8 mouse cellular contexts compared by ENCODE assay signal in the genomic region with DNA sequence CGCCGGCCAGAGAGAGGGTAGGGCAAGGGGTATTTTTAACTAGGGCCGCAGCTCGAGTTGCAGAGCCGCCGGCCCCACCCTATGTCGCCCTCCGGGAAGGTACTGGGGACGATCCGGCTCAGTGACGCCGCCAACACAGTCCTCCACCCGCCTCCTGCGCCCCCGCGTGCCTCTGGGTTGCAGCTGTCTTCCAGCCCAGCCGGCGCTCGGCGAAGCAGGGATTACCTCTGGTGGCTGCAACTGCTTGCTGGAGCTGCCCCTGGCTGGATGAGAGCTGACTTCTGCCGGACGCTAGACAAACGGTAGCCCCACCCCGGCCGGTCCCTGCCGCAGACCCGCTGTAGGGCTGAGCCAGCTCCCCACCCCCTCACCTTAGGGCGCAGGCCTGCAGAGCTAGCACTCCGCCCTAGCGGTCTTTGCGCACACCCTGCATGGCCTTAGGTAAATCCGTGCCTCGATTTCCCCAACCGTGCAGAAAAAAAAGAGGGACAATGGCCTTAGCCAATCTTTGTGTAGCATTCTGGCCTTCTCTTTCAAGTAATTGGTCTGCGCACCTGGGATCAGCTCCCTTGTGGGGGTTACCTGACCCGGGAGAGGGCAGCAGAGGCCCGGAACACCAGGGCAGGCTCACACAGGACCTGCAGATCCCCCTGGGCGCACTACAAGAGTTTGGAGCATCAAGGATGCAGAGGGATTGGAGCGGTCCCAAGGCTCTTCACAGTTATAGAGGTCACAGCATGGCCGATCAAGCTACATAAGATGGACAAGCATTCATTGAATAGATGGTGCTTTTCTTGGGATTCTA. TPM values are rescaled to one million over a fixed set of nuclear protein-coding genes. Genes with fewer than 3 reads are reported as not detected.
DNase-seq lines count a peak whose midpoint lies in the region; ATAC-seq and TF ChIP-seq lines count a peak whose summit lies in the region.

A gene (minus strand): TSS at position 387 of the 805 bp plus-strand sequence.

- peaks cover 88% of the 10 kb centered on the region for H3K4me1 ChIP-seq in G1E (ENCODE audit: insufficient read depth, low read depth, low read length)
- peaks cover 35% of the 10 kb centered on the region for H3K4me1 ChIP-seq in hindbrain, embryonic 10.5 days (replicated peaks)

- peak within 1 kb of the TSS; percentile 85 for H3K27ac ChIP-seq in hindbrain, embryonic 10.5 days

- DNase-seq in G1E (ENCODE audit: low spot score): peak; percentile 74
- DNase-seq in cerebellum, adult 9-10 months: peak; percentile 60
- peak in 1 of 2 experiments; percentile 71 for DNase-seq in frontal cortex, adult 2 months (ENCODE audit: extremely low spot score in 1 of 2, low spot score in 1 of 2)
- DNase-seq in hindbrain, embryonic 10.5 days (ENCODE audit: low spot score): peak; percentile 77
- peak; percentile 49 to 60 for DNase-seq in layer of hippocampus, postnatal 14 days (ENCODE audit: low spot score in 2 of 2)
- DNase-seq in lung, postnatal 10 days: peak; percentile 88
- peak; percentile 51 for DNase-seq in ovary, postnatal 14 days (ENCODE audit: low spot score)
- peak; percentile 89 for DNase-seq in thymus, postnatal 25 days

- peaks cover 39% of the 10 kb centered on the region for H3K36me3 ChIP-seq in G1E (replicated peaks)
- H3K36me3 ChIP-seq in hindbrain, embryonic 10.5 days: no peaks in the 10 kb centered on the region

- ATAC-seq in G1E (ENCODE audit: extremely low read depth, insufficient number of reproducible peaks, low FRiP score, poor library complexity, severe bottlenecking): no peak

- no peaks in the 10 kb centered on the region for H3K9me3 ChIP-seq in G1E (replicated peaks)
- no peaks in the 10 kb centered on the region for H3K9me3 ChIP-seq in hindbrain, embryonic 10.5 days

- no peak for TF ChIP-seq CTCF in G1E (IDR thresholded peaks at IDR 0.05; ENCODE audit: low read depth, low read length)

- no peaks in the 10 kb centered on the region for H3K27me3 ChIP-seq in G1E (ENCODE audit: insufficient read depth, low read length)
- H3K27me3 ChIP-seq in hindbrain, embryonic 10.5 days (ENCODE audit: insufficient read depth, poor library complexity, severe bottlenecking): peaks cover 45% of the 10 kb centered on the region

- WGBS in hindbrain, embryonic 10.5 days: 2% methylated on average over 40 of the region's 40 CpGs

- H3K4me3 ChIP-seq in G1E (ENCODE audit: low read depth, low read length): peak within 1 kb of the TSS; percentile 83
- peak within 1 kb of the TSS; percentile 65 for H3K4me3 ChIP-seq in hindbrain, embryonic 10.5 days

RNA-seq across cellular contexts. Expression of the gene that starts here (rescaled TPM):
- total RNA-seq in G1E (2014; fragmentation: Nextera tagmentation) (38.5 and 40.9 TPM in 2 replicates), G1E (2017) (55.5 and 56.5 TPM in 2 replicates)
- 140 and 168 TPM in 2 replicates for polyA plus RNA-seq in G1E (2012)
- 15.0 and 16.3 TPM in 2 replicates for polyA plus RNA-seq in frontal cortex, adult 2 months (2012; rRNA removed)
- 5.9 and 6.5 TPM in 2 replicates for polyA plus RNA-seq in hindbrain, embryonic 10.5 days (2016; fragmentation: Nextera tagmentation; extraction: Ambion mirVana)
- 10 to 100 TPM; 21.3 to 23.1 TPM for total RNA-seq in layer of hippocampus, postnatal 14 days (2021)
